Mouse (Mus musculus) heart, embryonic 13.5 days (tissue): ENCODE measurements at regions not wholly inside any gene's neighbourhood (a gene's known extent, or its start where the extent isn't known, plus 50 kb on each side); places are given as distances from the start of the nearest gene placed in this dataset.
A peak's percentile ranks its signal among the peaks of the same experiment; 100 is the strongest.

ENCODE experiments used
- ATAC-seq: fragments of 200-750 bp; cut with Nextera tagmentation; 2 replicates; pipeline ENCODE4 v1.8.0; 2017; ENCODE audit warnings: moderate TSS enrichment; ENCODE audit not compliant: insufficient number of reproducible peaks, low FRiP score, low TSS enrichment; ENCODE audit errors: extremely low read depth
- H3K27ac ChIP-seq: fragments of 300-500 bp; sonication (generic); replicated peaks from 2 replicates; pipeline ENCODE4 v1.5.1; 2015; ENCODE audit warnings: moderate library complexity, mild to moderate bottlenecking, inconsistent platforms
- H3K27me3 ChIP-seq: fragments of 300-500 bp; sonication (generic); replicated peaks from 2 replicates; pipeline ENCODE4 v1.6.1; 2015; ENCODE audit warnings: mild to moderate bottlenecking, inconsistent platforms
- H3K36me3 ChIP-seq: fragments of 300-500 bp; sonication (generic); 2 replicates; pipeline ENCODE4 v1.6.1; 2015; ENCODE audit warnings: mild to moderate bottlenecking, inconsistent platforms
- H3K4me1 ChIP-seq: fragments of 300-500 bp; sonication (generic); 2 replicates; pipeline ENCODE4 v1.6.1; 2015; ENCODE audit warnings: inconsistent platforms
- H3K4me2 ChIP-seq: fragments of 300-500 bp; sonication (generic); 2 replicates; pipeline ENCODE4 v1.6.1; 2015; ENCODE audit warnings: inconsistent platforms, mild to moderate bottlenecking, moderate library complexity
- H3K4me3 ChIP-seq: fragments of 300-500 bp; sonication (generic); 2 replicates; pipeline ENCODE4 v1.5.1; 2015; ENCODE audit warnings: moderate library complexity, mild to moderate bottlenecking, inconsistent platforms
- H3K9ac ChIP-seq: fragments of 300-500 bp; sonication (generic); 2 replicates; pipeline ENCODE4 v1.6.1; 2015; ENCODE audit warnings: inconsistent platforms, mild to moderate bottlenecking, moderate library complexity
- H3K9me3 ChIP-seq: fragments of 300-500 bp; sonication (generic); 2 replicates; pipeline ENCODE4 v1.6.1; 2016; ENCODE audit warnings: inconsistent platforms
- WGBS: fragments of 180-500 bp; shearing (Covaris S2); methylation state at CpG from one replicate; pipeline ENCODE4 v1.1.7; 2015; ENCODE audit warnings: mixed read lengths; 5-methylcytosine and 5-hydroxymethylcytosine counted together

DNA sequence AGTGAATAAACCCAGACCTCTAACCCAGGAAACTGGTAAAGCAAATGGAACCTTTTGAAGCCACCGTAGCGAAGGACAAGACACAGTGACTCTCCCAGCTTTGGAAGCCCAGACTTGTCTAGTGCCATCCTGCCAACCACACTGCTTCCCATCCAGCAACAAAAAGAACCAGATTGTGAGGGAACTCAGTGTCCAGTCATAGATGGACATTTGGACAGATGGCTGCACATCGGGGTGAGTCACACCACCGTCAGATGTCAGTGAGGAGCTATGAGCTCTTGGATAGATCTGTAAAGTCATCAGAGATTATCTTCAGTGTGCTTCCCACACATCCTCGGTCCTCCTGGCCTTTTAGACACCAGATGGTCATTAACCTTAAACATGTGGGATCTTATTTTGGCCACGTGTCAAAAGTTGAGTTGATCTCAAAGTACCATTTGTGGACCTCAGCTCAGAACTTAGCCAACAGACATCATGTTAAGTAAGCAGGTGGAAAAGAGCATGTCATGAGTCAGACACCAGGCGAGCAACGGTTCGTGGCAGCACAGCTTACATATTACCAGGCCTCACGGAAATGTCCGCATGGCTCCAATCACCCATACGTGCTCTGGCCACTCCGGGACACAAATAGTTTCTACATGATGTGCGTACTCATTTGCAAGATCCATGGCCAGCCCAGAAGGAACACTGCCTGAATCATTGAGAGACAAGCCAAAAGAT, 102.7 kb upstream of the Gdf10 start:
- Histone ChIP-seq H3K36me3 (no peaks in the 10 kb centered on the region), H3K4me1 (peaks cover 12% of the 10 kb centered on the region), H3K27ac (no peak overlapping the region), H3K9ac (no peak overlapping the region), H3K4me2 (no peak overlapping the region), H3K9me3 (no peaks in the 10 kb centered on the region), H3K27me3 (peaks cover 31% of the 10 kb centered on the region), H3K4me3 (no peak overlapping the region)
- ATAC-seq: no peak
- WGBS: 80% methylated on average over 14 of the region's 14 CpGs

- Histone ChIP-seq H3K4me2 (no peak overlapping the region), H3K27me3 (peaks cover 31% of the 10 kb centered on the region), H3K4me3 (no peak overlapping the region), H3K27ac (no peak overlapping the region), H3K9ac (no peak overlapping the region), H3K9me3 (no peaks in the 10 kb centered on the region), H3K4me1 (peaks cover 18% of the 10 kb centered on the region), H3K36me3 (no peaks in the 10 kb centered on the region)
- 82% methylated on average over 7 of the region's 7 CpGs for WGBS
- ATAC-seq: no peak
Observed at GRCm38 (mm10) chr14:33821436-33821835, 102.0 kb upstream of the Gdf10 start.

- H3K27me3 ChIP-seq: peaks cover 35% of the 10 kb centered on the region
- ATAC-seq: no peak
- no peak overlapping the region for H3K4me2 ChIP-seq
Observed at GRCm38 (mm10) chr14:33824421-33824874, 98.9 kb upstream of the Gdf10 start.

DNA sequence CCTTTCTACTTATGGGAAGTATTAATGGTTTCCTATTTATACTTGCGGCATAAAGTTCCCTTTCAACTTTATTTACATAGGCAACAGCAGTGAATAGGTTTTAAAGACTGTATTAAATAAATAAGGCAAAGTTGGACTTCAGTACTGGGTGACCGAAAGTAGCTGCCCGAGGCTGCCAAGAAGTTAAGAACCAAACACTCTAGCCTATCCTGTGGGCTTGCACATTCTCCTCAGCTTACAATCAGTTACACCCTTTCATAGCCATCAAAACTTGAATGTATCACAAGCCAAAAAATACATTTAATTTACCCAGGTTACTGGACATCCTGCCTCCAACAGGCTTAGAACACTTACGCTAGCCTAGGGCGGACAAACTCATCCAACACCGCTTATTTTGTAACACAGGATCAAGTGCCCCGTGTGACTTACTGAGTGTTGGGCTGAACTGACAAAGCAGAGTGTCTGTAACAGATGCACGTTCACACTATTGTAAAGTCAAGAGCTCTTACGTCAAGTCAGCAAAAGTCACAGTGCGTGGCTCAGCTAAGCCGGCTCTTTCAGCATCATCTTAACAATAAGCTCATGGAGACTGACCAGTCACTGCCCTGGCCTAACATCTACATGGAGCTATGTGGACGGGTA, 97.3 kb upstream of the Gdf10 start:
- no peak overlapping the region for H3K27ac ChIP-seq
- H3K4me1 ChIP-seq: peaks cover 18% of the 10 kb centered on the region
- no peak overlapping the region for H3K4me3 ChIP-seq
- H3K27me3 ChIP-seq: peaks cover 34% of the 10 kb centered on the region
- 50% methylated on average over 12 of the region's 12 CpGs for WGBS
- no peak overlapping the region for H3K9ac ChIP-seq
- no peak for ATAC-seq
- H3K36me3 ChIP-seq: no peaks in the 10 kb centered on the region
- H3K4me2 ChIP-seq: no peak overlapping the region
- no peaks in the 10 kb centered on the region for H3K9me3 ChIP-seq

More at GRCm38 (mm10) chr14:33824421-33824874, 98.9 kb upstream of the Gdf10 start:
- WGBS: 45% methylated on average over 11 of the region's 11 CpGs
- peaks cover 21% of the 10 kb centered on the region for H3K4me1 ChIP-seq
- H3K4me3 ChIP-seq: no peak overlapping the region
- H3K9ac ChIP-seq: no peak overlapping the region
- H3K27ac ChIP-seq: peak overlapping the region; percentile 39; the same call in 1 of the 2 replicates
- no peaks in the 10 kb centered on the region for H3K36me3 ChIP-seq
- H3K9me3 ChIP-seq: no peaks in the 10 kb centered on the region

DNA sequence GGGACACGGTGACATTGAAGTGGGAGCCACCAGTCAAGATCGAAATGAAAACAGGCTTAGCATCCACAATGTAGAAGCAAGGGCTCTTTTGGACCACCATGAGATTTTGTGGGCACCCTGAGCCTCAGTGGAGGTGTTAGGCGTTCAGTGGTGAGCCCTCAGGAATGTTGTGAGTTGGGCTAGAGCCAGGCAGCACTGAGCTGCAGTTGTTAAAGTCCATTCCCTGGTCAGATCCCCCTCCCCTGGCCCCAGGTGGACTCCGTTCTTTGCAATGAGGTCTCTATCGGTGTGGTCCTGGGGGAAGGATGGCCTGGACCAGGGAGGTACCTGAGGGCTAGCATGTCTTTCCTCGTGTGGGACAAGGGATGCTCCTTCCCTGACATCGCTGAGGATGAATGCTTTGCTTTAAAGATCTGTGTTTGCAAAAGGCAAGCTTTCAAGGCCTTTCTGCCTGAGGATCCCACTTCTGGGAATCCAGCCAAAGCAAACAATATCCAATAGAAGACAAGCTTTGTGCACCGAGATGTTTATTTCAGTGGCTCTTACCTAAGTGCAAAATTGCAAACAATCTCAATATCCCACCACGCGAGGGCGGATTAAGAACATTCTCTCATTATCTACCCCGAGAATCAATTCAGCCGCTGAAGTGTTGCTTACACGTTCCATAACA, 90.6 kb upstream of the Gdf10 start:
- Histone ChIP-seq H3K9me3 (no peaks in the 10 kb centered on the region), H3K9ac (no peak overlapping the region), H3K4me2 (no peak overlapping the region), H3K36me3 (no peaks in the 10 kb centered on the region), H3K4me3 (no peak overlapping the region), H3K27ac (no peak overlapping the region), H3K4me1 (peaks cover 22% of the 10 kb centered on the region), H3K27me3 (peaks cover 26% of the 10 kb centered on the region)
- no peak for ATAC-seq
- 57% methylated on average over 14 of the region's 14 CpGs for WGBS

GRCm38 (mm10) chr14:33836341-33836740, 87.0 kb upstream of the Gdf10 start:
- H3K9me3 ChIP-seq: no peaks in the 10 kb centered on the region
- peaks cover 23% of the 10 kb centered on the region for H3K4me1 ChIP-seq
- H3K36me3 ChIP-seq: no peaks in the 10 kb centered on the region
- H3K4me2 ChIP-seq: no peak overlapping the region
- H3K27ac ChIP-seq: no peak overlapping the region
- no peak overlapping the region for H3K4me3 ChIP-seq
- ATAC-seq: no peak
- WGBS: 77% methylated on average over 11 of the region's 11 CpGs
- H3K27me3 ChIP-seq: peaks cover 10% of the 10 kb centered on the region
- H3K9ac ChIP-seq: no peak overlapping the region

GRCm38 (mm10) chr14:33841821-33842220, 81.6 kb upstream of the Gdf10 start:
- Histone ChIP-seq H3K4me3 (no peak overlapping the region), H3K27ac (no peak overlapping the region), H3K9me3 (no peaks in the 10 kb centered on the region), H3K27me3 (no peaks in the 10 kb centered on the region), H3K4me1 (peaks cover 8% of the 10 kb centered on the region), H3K9ac (no peak overlapping the region), H3K36me3 (no peaks in the 10 kb centered on the region), H3K4me2 (no peak overlapping the region)
- no peak for ATAC-seq
- 50% methylated on average over 6 of the region's 6 CpGs for WGBS

GRCm38 (mm10) chr14:33853499-33853898, 69.9 kb upstream of the Gdf10 start:
- Histone ChIP-seq H3K27me3 (no peaks in the 10 kb centered on the region), H3K9me3 (no peaks in the 10 kb centered on the region), H3K4me1 (no peaks in the 10 kb centered on the region), H3K4me2 (no peak overlapping the region), H3K4me3 (no peak overlapping the region), H3K36me3 (no peaks in the 10 kb centered on the region), H3K27ac (no peak overlapping the region), H3K9ac (no peak overlapping the region)
- ATAC-seq: no peak
- 67% methylated on average over 3 of the region's 3 CpGs for WGBS

- Histone ChIP-seq H3K27ac (no peak overlapping the region), H3K9ac (no peak overlapping the region), H3K27me3 (no peaks in the 10 kb centered on the region), H3K9me3 (no peaks in the 10 kb centered on the region), H3K36me3 (no peaks in the 10 kb centered on the region), H3K4me3 (no peak overlapping the region), H3K4me2 (no peak overlapping the region), H3K4me1 (no peaks in the 10 kb centered on the region)
- ATAC-seq: no peak
- 83% methylated on average over 6 of the region's 6 CpGs for WGBS
Observed at GRCm38 (mm10) chr14:33854181-33854580, 69.2 kb upstream of the Gdf10 start.

GRCm38 (mm10) chr14:33856992-33857391, 66.4 kb upstream of the Gdf10 start:
- no peak overlapping the region for H3K4me3 ChIP-seq
- H3K9me3 ChIP-seq: no peaks in the 10 kb centered on the region
- no peak for ATAC-seq
- 66% methylated on average over 6 of the region's 6 CpGs for WGBS
- H3K9ac ChIP-seq: no peak overlapping the region
- H3K27ac ChIP-seq: no peak overlapping the region
- no peaks in the 10 kb centered on the region for H3K36me3 ChIP-seq
- H3K4me2 ChIP-seq: no peak overlapping the region
- no peaks in the 10 kb centered on the region for H3K4me1 ChIP-seq
- H3K27me3 ChIP-seq: 0 out of 2 replicates have a peak, but pooled peaks cover 3% of the 10 kb centered on the region

GRCm38 (mm10) chr14:33864796-33865195, 58.6 kb upstream of the Gdf10 start:
- H3K27ac ChIP-seq: no peak overlapping the region
- no peak for ATAC-seq
- no peaks in the 10 kb centered on the region for H3K36me3 ChIP-seq
- peaks cover 3% of the 10 kb centered on the region; the same call in 1 of the 2 replicates for H3K27me3 ChIP-seq
- H3K4me1 ChIP-seq: no peaks in the 10 kb centered on the region
- no peak overlapping the region for H3K4me3 ChIP-seq
- 76% methylated on average over 1 of the region's 1 CpGs for WGBS
- H3K9me3 ChIP-seq: no peaks in the 10 kb centered on the region
- no peak overlapping the region for H3K4me2 ChIP-seq
- no peak overlapping the region for H3K9ac ChIP-seq
